Mouse (Mus musculus) hindbrain, postnatal 0 days (tissue): Measurements from ENCODE around the gene Slc26a1. TPM values are rescaled to one million over a fixed set of nuclear protein-coding genes. Genes with fewer than 3 reads are reported as not detected.

Source experiments
- ATAC-seq: fragments of 200-750 bp; cut with Nextera tagmentation; 2 replicates; pipeline ENCODE4 v1.8.0; 2017; ENCODE audit warnings: mild to moderate bottlenecking, moderate TSS enrichment, moderate library complexity
- DNase-seq: peaks from one replicate; pipeline ENCODE4 v3.0.0-alpha.2; 2015; ENCODE audit warnings: low spot score
- H3K27ac ChIP-seq: fragments of 300-500 bp; sonication (generic); 2 replicates; pipeline ENCODE4 v1.5.1; 2014; ENCODE audit warnings: mild to moderate bottlenecking
- H3K27me3 ChIP-seq: fragments of 300-500 bp; sonication (generic); 2 replicates; pipeline ENCODE4 v1.6.1; 2014; ENCODE audit warnings: low read length, mixed read lengths; ENCODE audit not compliant: insufficient read depth
- H3K36me3 ChIP-seq: fragments of 300-500 bp; sonication (generic); 2 replicates; pipeline ENCODE4 v1.6.1; 2014; ENCODE audit warnings: low read length, mixed read lengths; ENCODE audit not compliant: insufficient read depth
- H3K4me1 ChIP-seq: fragments of 300-500 bp; sonication (generic); 2 replicates; pipeline ENCODE4 v1.6.1; 2014; ENCODE audit warnings: antibody characterized with exemption, low read length, mixed read lengths; ENCODE audit not compliant: insufficient read depth
- H3K4me2 ChIP-seq: fragments of 300-500 bp; sonication (generic); 2 replicates; pipeline ENCODE4 v1.6.1; 2014; ENCODE audit warnings: low read depth, mild to moderate bottlenecking, low read length, moderate library complexity, mixed read lengths
- H3K4me3 ChIP-seq: fragments of 300-500 bp; sonication (generic); 2 replicates; pipeline ENCODE4 v1.5.1; 2014; ENCODE audit warnings: low read length
- H3K9ac ChIP-seq: fragments of 300-500 bp; sonication (generic); replicated peaks from 2 replicates; pipeline ENCODE4 v1.6.1; 2014; ENCODE audit warnings: mild to moderate bottlenecking, low read length, moderate library complexity, mixed read lengths
- H3K9me3 ChIP-seq: fragments of 300-500 bp; sonication (generic); 2 replicates; pipeline ENCODE4 v1.6.1; 2016; ENCODE audit warnings: low read length, mixed read lengths
- CTCF ChIP-seq: IDR thresholded peaks from 2 replicates; pipeline ENCODE4 v1.5.1; 2016; ENCODE audit warnings: antibody characterized with exemption, control low read depth, low read depth
- WGBS: fragments of 180-500 bp; shearing (Covaris S2); extraction: QIAGEN DNeasy Blood & Tissue Kit; methylation state at CpG from one replicate; pipeline ENCODE4 v1.1.7; 2014; 5-methylcytosine and 5-hydroxymethylcytosine counted together
- polyA plus RNA-seq: library from polyadenylated mRNA; unstranded; fragments of >200 nt; fragmentation: Nextera tagmentation; extraction: Ambion mirVana; gene quantifications from 2 replicates; pipeline ENCODE4 v1.2.1, GENCODE M21; 2015
- total RNA-seq: library from RNA; depleted of rRNA; stranded (reverse); fragments of >200 nt; gene quantifications from 2 replicates; pipeline ENCODE4 v1.2.3, GENCODE M21; 2014

Gene Slc26a1
- total and polyA plus RNA-seq, 2 experiments from 2014 or later, result 3.5 to 12.6 TPM

DNA sequence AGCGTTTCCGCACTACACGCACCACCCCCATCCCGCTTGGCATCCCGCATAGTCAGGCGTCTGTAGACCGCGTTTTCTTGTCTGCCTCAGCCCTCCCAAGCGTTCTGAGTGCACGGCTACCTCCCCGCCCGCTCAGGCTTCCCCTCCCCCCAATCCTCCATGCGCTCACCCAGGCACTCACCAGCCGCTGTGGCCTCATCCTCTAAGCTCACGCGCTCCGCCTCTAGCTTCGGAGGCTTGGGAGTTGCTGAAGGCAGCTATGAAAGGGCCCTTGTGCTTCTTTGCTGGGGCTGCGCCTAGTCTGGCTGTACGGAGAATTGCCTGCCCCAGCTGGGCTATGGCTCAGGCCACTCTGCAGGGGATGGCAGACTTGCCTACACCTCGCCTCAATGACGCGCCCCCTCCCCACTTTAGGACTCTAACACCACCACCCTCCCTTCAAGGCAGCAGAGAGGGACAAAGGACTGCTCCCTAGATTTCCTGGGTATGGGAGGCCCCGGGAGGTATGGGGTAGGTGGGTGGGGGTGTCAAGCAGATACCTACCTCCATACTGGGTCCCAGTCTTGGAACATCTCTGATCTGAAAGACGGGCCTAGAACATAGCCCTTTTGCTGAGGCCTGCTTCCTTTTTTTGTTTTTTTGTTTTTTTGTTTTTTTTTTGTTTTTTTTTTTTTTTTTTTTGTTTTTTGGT is 2.4 kb upstream of the Slc26a1 start:
- Histone ChIP-seq H3K9ac (peak overlapping the region; percentile 51), H3K27ac (peak overlapping the region; percentile 91), H3K27me3 (no peaks in the 10 kb centered on the region), H3K9me3 (no peaks in the 10 kb centered on the region), H3K4me3 (peak overlapping the region; percentile 31), H3K4me1 (peaks cover 7% of the 10 kb centered on the region; the same call in 1 of the 2 replicates), H3K4me2 (peak overlapping the region; percentile 60), H3K36me3 (no peaks in the 10 kb centered on the region; the same call in 1 of the 2 replicates)
- peak; percentile 41 for TF ChIP-seq CTCF
- WGBS, result 2% methylated on average over 25 of the region's 25 CpGs
- ATAC-seq, result peak; percentile 93
- peak; percentile 87 for DNase-seq

GRCm38 (mm10) chr5:108676772-108677498 is 1.6 kb upstream of the Slc26a1 start:
- Histone ChIP-seq H3K9me3 (no peaks in the 10 kb centered on the region), H3K4me1 (peaks cover 7% of the 10 kb centered on the region; the same call in 1 of the 2 replicates), H3K27ac (peak overlapping the region; percentile 91), H3K4me3 (peak overlapping the region; percentile 31), H3K4me2 (peak overlapping the region; percentile 60), H3K36me3 (peaks cover 6% of the 10 kb centered on the region), H3K27me3 (no peaks in the 10 kb centered on the region), H3K9ac (peak overlapping the region; percentile 51)
- TF ChIP-seq CTCF, result peak; percentile 51
- peak; percentile 46 for ATAC-seq
- DNase-seq, result peak; percentile 53
- 16% methylated on average over 5 of the region's 5 CpGs for WGBS

GRCm38 (mm10) chr5:108674624-108675023 is 745 bp downstream of the Slc26a1 start:
- Histone ChIP-seq H3K9me3 (no peaks in the 10 kb centered on the region), H3K4me2 (no peak overlapping the region), H3K4me1 (peaks cover 7% of the 10 kb centered on the region), H3K27ac (no peak overlapping the region), H3K27me3 (no peaks in the 10 kb centered on the region), H3K36me3 (peaks cover 6% of the 10 kb centered on the region), H3K4me3 (no peak overlapping the region), H3K9ac (no peak overlapping the region)
- WGBS, result 82% methylated on average over 2 of the region's 2 CpGs
- DNase-seq (no peak), ATAC-seq (no peak)
- no peak for TF ChIP-seq CTCF

- H3K9ac ChIP-seq, result no peak overlapping the region
- H3K4me1 ChIP-seq, result peaks cover 2% of the 10 kb centered on the region; the same call in 1 of the 2 replicates
- H3K27ac ChIP-seq, result no peak overlapping the region
- TF ChIP-seq CTCF, result peak; percentile 32
- no peak for DNase-seq
- H3K9me3 ChIP-seq, result no peaks in the 10 kb centered on the region
- no peak overlapping the region for H3K4me3 ChIP-seq
- no peak for ATAC-seq
- H3K36me3 ChIP-seq, result peaks cover 6% of the 10 kb centered on the region
- WGBS, result 95% methylated on average over 12 of the region's 12 CpGs
- H3K27me3 ChIP-seq, result no peaks in the 10 kb centered on the region
- H3K4me2 ChIP-seq, result no peak overlapping the region
Measured at GRCm38 (mm10) chr5:108671757-108672156, 3.6 kb downstream of the Slc26a1 start.

DNA sequence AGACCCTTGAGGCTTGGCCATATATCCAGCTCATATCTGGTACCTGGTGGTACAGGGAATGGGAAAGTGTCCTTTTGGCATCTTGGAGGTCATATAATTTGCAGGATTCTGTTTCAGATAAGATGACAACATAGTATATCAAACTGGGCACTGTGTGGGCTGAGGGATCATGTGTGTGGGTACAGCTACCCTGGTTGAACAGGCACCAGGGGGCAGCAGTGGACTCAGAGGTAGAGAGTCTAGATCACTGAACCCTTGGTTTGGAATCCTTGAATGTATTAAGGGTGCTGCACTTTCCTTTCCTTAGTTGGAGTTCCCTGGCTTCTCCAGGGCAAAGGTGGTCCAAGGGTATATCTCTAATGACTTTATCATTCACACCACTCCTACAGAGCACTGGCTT is 4.6 kb downstream of the Slc26a1 start:
- no peak for ATAC-seq
- no peak overlapping the region for H3K9ac ChIP-seq
- no peak overlapping the region for H3K4me2 ChIP-seq
- no peaks in the 10 kb centered on the region for H3K9me3 ChIP-seq
- H3K4me1 ChIP-seq, result no peaks in the 10 kb centered on the region; the same call in 1 of the 2 replicates
- TF ChIP-seq CTCF, result peak; percentile 58
- H3K36me3 ChIP-seq, result peaks cover 6% of the 10 kb centered on the region
- DNase-seq, result peak; percentile 45
- no peaks in the 10 kb centered on the region for H3K27me3 ChIP-seq
- no peak overlapping the region for H3K27ac ChIP-seq
- no peak overlapping the region for H3K4me3 ChIP-seq

GRCm38 (mm10) chr5:108669986-108670385 is 5.4 kb downstream of the Slc26a1 start:
- ATAC-seq (0 out of 2 replicates have a peak, but pooled peaks have one; percentile 2), DNase-seq (no peak)
- Histone ChIP-seq H3K9ac (peak overlapping the region; percentile 5; the same call in 1 of the 2 replicates), H3K4me3 (no peak overlapping the region), H3K4me1 (no peaks in the 10 kb centered on the region; the same call in 1 of the 2 replicates), H3K9me3 (no peaks in the 10 kb centered on the region), H3K36me3 (peaks cover 6% of the 10 kb centered on the region), H3K27ac (peak overlapping the region; percentile 85), H3K27me3 (no peaks in the 10 kb centered on the region), H3K4me2 (peak overlapping the region; percentile 77)
- TF ChIP-seq CTCF, result no peak
- 78% methylated on average over 9 of the region's 9 CpGs for WGBS
